Mouse (Mus musculus): ENCODE measurements around the gene Thrb. TPM values are rescaled to one million over a fixed set of nuclear protein-coding genes. Genes with fewer than 3 reads are reported as not detected.

Gene Thrb
- polyA plus RNA-seq, 1 experiment from 2014 or later, result 1.2 TPM

DNA sequence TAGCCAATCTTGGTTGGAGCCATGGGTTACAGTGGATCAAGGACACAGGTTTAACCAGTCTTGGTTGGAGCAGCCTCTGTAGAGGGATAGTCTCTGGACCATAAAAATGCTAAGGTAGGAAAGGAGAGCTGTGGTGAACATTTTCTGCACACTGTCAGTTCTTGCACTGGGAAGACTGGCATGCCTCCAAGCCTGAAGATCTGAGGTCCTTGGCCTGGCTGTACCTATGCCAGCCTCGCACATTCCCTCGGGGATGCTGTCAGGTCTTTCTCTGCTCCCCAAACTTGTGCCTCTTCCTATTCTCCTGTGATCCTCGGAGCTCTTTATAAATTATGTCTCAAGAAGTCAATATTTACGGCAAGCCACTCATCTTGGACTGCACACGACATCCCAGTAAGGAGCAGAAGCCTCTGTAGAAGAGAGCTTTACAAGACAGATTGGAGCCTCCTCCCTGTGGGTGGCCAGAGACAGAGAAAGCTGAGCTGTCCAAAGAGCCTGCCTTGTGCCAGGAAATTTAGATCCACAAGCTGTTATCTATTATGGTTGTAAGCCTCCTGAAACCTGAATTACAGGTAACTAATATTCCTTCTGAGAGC, 199.8 kb downstream of the Thrb start:
- no peak overlapping the region for H3K9ac ChIP-seq (ENCODE audit: low read length)
- DNase-seq (ENCODE audit: low spot score), result no peak
- no peak overlapping the region for H3K4me2 ChIP-seq (ENCODE audit: low read length)
- no peaks in the 10 kb centered on the region for H3K4me1 ChIP-seq (ENCODE audit: control insufficient read depth, insufficient read depth, low read length)
- WGBS, result 84% methylated on average over 5 of the region's 5 CpGs
- no peak overlapping the region for H3K27ac ChIP-seq (ENCODE audit: low read depth, low read length)
- H3K36me3 ChIP-seq (ENCODE audit: control insufficient read depth, insufficient read depth, low read length), result no peaks in the 10 kb centered on the region
- H3K4me3 ChIP-seq (ENCODE audit: low read depth, low read length), result no peak overlapping the region
- no peaks in the 10 kb centered on the region for H3K9me3 ChIP-seq (replicated peaks; ENCODE audit: control insufficient read depth, low read length)
- ATAC-seq, result no peak
- H3K27me3 ChIP-seq (replicated peaks; ENCODE audit: control insufficient read depth, insufficient read depth, low read length), result no peaks in the 10 kb centered on the region

DNA sequence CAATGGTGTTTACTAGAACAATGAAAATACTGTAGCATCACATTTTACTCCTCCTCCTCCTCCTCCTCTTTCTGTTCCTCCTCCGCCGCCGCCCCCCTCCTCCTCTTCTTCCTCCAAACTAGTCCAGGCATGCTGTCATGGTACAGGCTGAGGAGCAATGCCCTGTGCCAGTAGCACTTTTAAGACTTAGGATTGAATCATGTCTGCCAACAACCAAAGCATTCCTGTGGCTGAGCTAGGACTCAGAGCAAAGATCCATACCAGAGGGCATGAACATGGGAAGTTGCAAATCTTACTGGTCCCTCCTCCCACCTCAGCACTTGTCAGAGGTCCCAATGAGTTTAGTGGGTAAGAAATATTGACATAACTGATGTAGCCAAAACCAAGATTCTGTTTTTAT, 202.6 kb downstream of the Thrb start:
- Histone ChIP-seq H3K27ac (ENCODE audit: low read depth, low read length) (no peak overlapping the region), H3K4me2 (ENCODE audit: low read length) (no peak overlapping the region), H3K4me1 (ENCODE audit: control insufficient read depth, insufficient read depth, low read length) (no peaks in the 10 kb centered on the region), H3K9ac (ENCODE audit: low read length) (no peak overlapping the region), H3K27me3 (replicated peaks; ENCODE audit: control insufficient read depth, insufficient read depth, low read length) (no peaks in the 10 kb centered on the region), H3K9me3 (replicated peaks; ENCODE audit: control insufficient read depth, low read length) (no peaks in the 10 kb centered on the region), H3K36me3 (ENCODE audit: control insufficient read depth, insufficient read depth, low read length) (no peaks in the 10 kb centered on the region), H3K4me3 (ENCODE audit: low read depth, low read length) (no peak overlapping the region)
- DNase-seq (ENCODE audit: low spot score) (no peak), ATAC-seq (no peak)
- 72% methylated on average over 3 of the region's 3 CpGs for whole genome bisulfite sequencing

DNA sequence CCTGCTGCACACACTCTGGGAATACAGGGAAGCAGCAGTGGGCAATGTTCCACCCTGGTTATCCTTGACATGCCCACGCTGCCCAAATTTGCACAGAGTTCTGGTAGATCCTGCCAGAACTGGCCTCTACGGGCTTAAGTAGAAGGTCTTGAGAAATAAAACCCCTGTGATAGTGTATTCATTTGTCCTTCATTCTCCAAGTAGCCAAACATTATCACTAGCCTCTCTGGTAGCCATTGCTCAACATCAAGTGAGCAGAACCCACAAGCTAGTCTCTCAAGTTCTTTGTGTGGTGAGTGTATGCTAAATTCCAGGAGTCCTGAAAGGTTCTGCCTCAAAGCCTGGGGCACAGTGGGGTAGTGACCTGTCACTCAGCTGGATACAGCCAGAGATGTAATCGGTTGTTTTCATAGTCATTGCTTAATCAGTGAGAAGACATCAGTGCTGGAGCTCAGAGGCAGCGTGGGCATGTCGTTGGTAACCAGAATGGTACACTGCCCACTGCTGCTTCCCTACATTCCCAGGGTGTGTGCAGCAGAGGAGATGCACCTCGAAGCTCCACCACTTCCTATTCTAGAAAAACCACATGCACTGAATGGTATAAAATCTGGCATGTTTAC, 203.8 kb downstream of the Thrb start:
- Histone ChIP-seq H3K4me3 (ENCODE audit: low read depth, low read length) (no peak overlapping the region), H3K27me3 (replicated peaks; ENCODE audit: control insufficient read depth, insufficient read depth, low read length) (no peaks in the 10 kb centered on the region), H3K9me3 (replicated peaks; ENCODE audit: control insufficient read depth, low read length) (no peaks in the 10 kb centered on the region), H3K4me1 (ENCODE audit: control insufficient read depth, insufficient read depth, low read length) (no peaks in the 10 kb centered on the region), H3K4me2 (ENCODE audit: low read length) (no peak overlapping the region), H3K9ac (ENCODE audit: low read length) (no peak overlapping the region), H3K27ac (ENCODE audit: low read depth, low read length) (no peak overlapping the region), H3K36me3 (ENCODE audit: control insufficient read depth, insufficient read depth, low read length) (no peaks in the 10 kb centered on the region)
- no peak for DNase-seq (ENCODE audit: low spot score)
- 74% methylated on average over 6 of the region's 6 CpGs for WGBS
- no peak for ATAC-seq

DNA sequence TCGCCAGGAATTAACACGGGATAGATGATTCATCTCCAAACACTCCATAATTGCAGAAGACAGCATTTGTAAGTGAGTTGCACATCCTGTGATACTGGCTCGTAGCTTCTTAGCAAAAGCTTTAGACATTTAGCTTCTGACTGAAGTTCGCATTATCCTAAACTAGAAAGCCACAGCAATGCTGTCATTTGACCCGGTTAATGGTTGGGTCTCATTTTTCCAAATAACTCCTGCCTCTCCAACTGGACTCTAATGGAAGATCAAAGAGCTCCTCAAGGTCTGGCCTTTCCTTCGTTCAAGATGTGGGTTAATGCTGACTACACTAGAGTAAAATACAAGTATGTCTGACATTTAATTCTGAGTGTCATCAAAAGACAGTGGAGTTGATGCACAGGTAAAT, 208.3 kb downstream of the Thrb start:
- Histone ChIP-seq H3K36me3 (ENCODE audit: control insufficient read depth, insufficient read depth, low read length) (no peaks in the 10 kb centered on the region), H3K27me3 (replicated peaks; ENCODE audit: control insufficient read depth, insufficient read depth, low read length) (no peaks in the 10 kb centered on the region), H3K4me2 (ENCODE audit: low read length) (no peak overlapping the region), H3K4me1 (ENCODE audit: control insufficient read depth, insufficient read depth, low read length) (no peaks in the 10 kb centered on the region), H3K9me3 (replicated peaks; ENCODE audit: control insufficient read depth, low read length) (no peaks in the 10 kb centered on the region), H3K9ac (ENCODE audit: low read length) (no peak overlapping the region), H3K4me3 (ENCODE audit: low read depth, low read length) (no peak overlapping the region), H3K27ac (ENCODE audit: low read depth, low read length) (no peak overlapping the region)
- 90% methylated on average over 6 of the region's 6 CpGs for WGBS
- ATAC-seq (no peak), DNase-seq (ENCODE audit: low spot score) (no peak)

GRCm38 (mm10) chr14:17875946-17876345, 215.9 kb downstream of the Thrb start:
- ATAC-seq (no peak), DNase-seq (ENCODE audit: low spot score) (no peak)
- Histone ChIP-seq H3K27me3 (replicated peaks; ENCODE audit: control insufficient read depth, insufficient read depth, low read length) (no peaks in the 10 kb centered on the region), H3K4me2 (ENCODE audit: low read length) (no peak overlapping the region), H3K27ac (ENCODE audit: low read depth, low read length) (no peak overlapping the region), H3K4me1 (ENCODE audit: control insufficient read depth, insufficient read depth, low read length) (no peaks in the 10 kb centered on the region), H3K9me3 (replicated peaks; ENCODE audit: control insufficient read depth, low read length) (no peaks in the 10 kb centered on the region), H3K9ac (ENCODE audit: low read length) (no peak overlapping the region), H3K4me3 (ENCODE audit: low read depth, low read length) (no peak overlapping the region), H3K36me3 (ENCODE audit: control insufficient read depth, insufficient read depth, low read length) (no peaks in the 10 kb centered on the region)
- 85% methylated on average over 2 of the region's 2 CpGs for WGBS

DNA sequence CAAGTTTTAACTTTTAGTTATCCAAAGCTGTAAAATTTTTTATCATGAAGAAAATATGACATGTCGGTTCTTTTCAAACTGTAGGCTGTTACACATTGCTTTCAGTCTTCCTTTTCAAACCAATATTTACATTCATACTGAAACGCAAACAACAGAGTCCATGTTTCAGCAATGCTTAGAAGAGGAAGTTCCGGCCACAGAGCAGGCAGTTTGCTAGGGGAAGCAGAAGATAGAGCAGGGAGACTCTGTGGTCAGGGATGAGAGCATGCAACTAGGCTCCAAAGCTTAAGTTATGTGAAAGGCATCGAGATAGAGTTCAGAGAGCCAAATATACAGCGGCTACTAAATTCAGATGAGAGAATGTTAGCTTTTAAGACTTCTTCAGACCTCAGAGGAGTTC, 219.4 kb downstream of the Thrb start:
- ATAC-seq, result no peak
- no peaks in the 10 kb centered on the region for H3K9me3 ChIP-seq (replicated peaks; ENCODE audit: control insufficient read depth, low read length)
- WGBS, result 89% methylated on average over 5 of the region's 5 CpGs

GRCm38 (mm10) chr14:17884884-17885283, 224.8 kb downstream of the Thrb start:
- ATAC-seq (no peak), DNase-seq (ENCODE audit: low spot score) (no peak)
- Histone ChIP-seq H3K9ac (ENCODE audit: low read length) (no peak overlapping the region), H3K4me2 (ENCODE audit: low read length) (no peak overlapping the region), H3K36me3 (ENCODE audit: control insufficient read depth, insufficient read depth, low read length) (no peaks in the 10 kb centered on the region), H3K27me3 (replicated peaks; ENCODE audit: control insufficient read depth, insufficient read depth, low read length) (no peaks in the 10 kb centered on the region), H3K4me1 (ENCODE audit: control insufficient read depth, insufficient read depth, low read length) (no peaks in the 10 kb centered on the region), H3K9me3 (replicated peaks; ENCODE audit: control insufficient read depth, low read length) (no peaks in the 10 kb centered on the region), H3K4me3 (ENCODE audit: low read depth, low read length) (no peak overlapping the region), H3K27ac (ENCODE audit: low read depth, low read length) (no peak overlapping the region)
- 91% methylated on average over 13 of the region's 13 CpGs for WGBS

More for the DNA sequence above, 219.4 kb downstream of the Thrb start:
- Histone ChIP-seq H3K4me1 (ENCODE audit: control insufficient read depth, insufficient read depth, low read length) (no peaks in the 10 kb centered on the region), H3K4me3 (ENCODE audit: low read depth, low read length) (no peak overlapping the region), H3K9ac (ENCODE audit: low read length) (no peak overlapping the region), H3K4me2 (ENCODE audit: low read length) (no peak overlapping the region), H3K27me3 (replicated peaks; ENCODE audit: control insufficient read depth, insufficient read depth, low read length) (no peaks in the 10 kb centered on the region), H3K27ac (ENCODE audit: low read depth, low read length) (no peak overlapping the region), H3K36me3 (ENCODE audit: control insufficient read depth, insufficient read depth, low read length) (no peaks in the 10 kb centered on the region)
- DNase-seq (ENCODE audit: low spot score), result no peak

- Histone ChIP-seq H3K4me3 (ENCODE audit: low read depth, low read length) (no peak overlapping the region), H3K27ac (ENCODE audit: low read depth, low read length) (no peak overlapping the region), H3K36me3 (ENCODE audit: control insufficient read depth, insufficient read depth, low read length) (no peaks in the 10 kb centered on the region), H3K9me3 (replicated peaks; ENCODE audit: control insufficient read depth, low read length) (no peaks in the 10 kb centered on the region), H3K27me3 (replicated peaks; ENCODE audit: control insufficient read depth, insufficient read depth, low read length) (no peaks in the 10 kb centered on the region), H3K4me1 (ENCODE audit: control insufficient read depth, insufficient read depth, low read length) (no peaks in the 10 kb centered on the region), H3K9ac (ENCODE audit: low read length) (no peak overlapping the region), H3K4me2 (ENCODE audit: low read length) (no peak overlapping the region)
- WGBS, result 86% methylated on average over 3 of the region's 3 CpGs
- ATAC-seq, result no peak
- DNase-seq (ENCODE audit: low spot score), result no peak
These were observed 225.3 kb downstream of the Thrb start for GRCm38 (mm10) chr14:17885320-17885719.

GRCm38 (mm10) chr14:17894791-17895190, 234.7 kb downstream of the Thrb start:
- no peaks in the 10 kb centered on the region for H3K9me3 ChIP-seq (replicated peaks; ENCODE audit: control insufficient read depth, low read length)
- no peak overlapping the region for H3K27ac ChIP-seq (ENCODE audit: low read depth, low read length)
- no peaks in the 10 kb centered on the region for H3K4me1 ChIP-seq (ENCODE audit: control insufficient read depth, insufficient read depth, low read length)
- no peaks in the 10 kb centered on the region for H3K36me3 ChIP-seq (ENCODE audit: control insufficient read depth, insufficient read depth, low read length)
- 85% methylated on average over 1 of the region's 1 CpGs for WGBS
- H3K4me2 ChIP-seq (ENCODE audit: low read length), result no peak overlapping the region
- ATAC-seq, result no peak
- H3K9ac ChIP-seq (ENCODE audit: low read length), result no peak overlapping the region
- no peaks in the 10 kb centered on the region for H3K27me3 ChIP-seq (replicated peaks; ENCODE audit: control insufficient read depth, insufficient read depth, low read length)
- H3K4me3 ChIP-seq (ENCODE audit: low read depth, low read length), result no peak overlapping the region
- DNase-seq (ENCODE audit: low spot score), result no peak

Data from forebrain, embryonic 14.5 days (tissue).